Mouse (Mus musculus) kidney, adult 2 months (tissue): ENCODE results near the gene Cep152. TPM values are rescaled to one million over a fixed set of nuclear protein-coding genes. Genes with fewer than 3 reads are reported as not detected.

Experiments
- DNase-seq: peaks from one replicate; pipeline ENCODE4 v3.0.0; 2021
- H3K27ac ChIP-seq: fragments of 200-500 bp; 2 replicates; pipeline ENCODE4 v1.5.1; 2012; ENCODE audit warnings: low read depth, low read length, control low read depth, inconsistent platforms; ENCODE audit not compliant: insufficient read depth
- H3K27me3 ChIP-seq: fragments of 200-500 bp; replicated peaks from 2 replicates; pipeline ENCODE4 v1.6.1; 2012; ENCODE audit warnings: mild to moderate bottlenecking, moderate library complexity, low read length, inconsistent platforms; ENCODE audit not compliant: control insufficient read depth, insufficient read depth
- H3K36me3 ChIP-seq: fragments of 200-500 bp; 2 replicates; pipeline ENCODE4 v1.6.1; 2012; ENCODE audit warnings: mild to moderate bottlenecking, moderate library complexity, low read length, inconsistent platforms; ENCODE audit not compliant: control insufficient read depth, insufficient read depth
- H3K4me1 ChIP-seq: fragments of 200-500 bp; 2 replicates; pipeline ENCODE4 v1.6.1; 2011; ENCODE audit warnings: low read length; ENCODE audit not compliant: control insufficient read depth, insufficient read depth
- H3K4me3 ChIP-seq: fragments of 200-500 bp; 2 replicates; pipeline ENCODE4 v1.5.1; 2011; ENCODE audit warnings: mild to moderate bottlenecking, low read depth, low read length, control low read depth; ENCODE audit not compliant: insufficient read depth
- CTCF ChIP-seq: fragments of 200-500 bp; conservative IDR thresholded peaks from 2 replicates; pipeline ENCODE4 v1.5.1; 2011; ENCODE audit warnings: low read depth, mild to moderate bottlenecking, control low read depth, low read length, moderate library complexity, mixed read lengths; ENCODE audit not compliant: insufficient read depth, insufficient read length
- POLR2A ChIP-seq: fragments of 200-500 bp; IDR thresholded peaks from one replicate; pipeline ENCODE4 v1.6.1; 2011; ENCODE audit warnings: low read depth, low read length, control low read depth
- WGBS: fragments of 180-500 bp; shearing (Covaris S2); methylation state at CpG from one replicate; pipeline ENCODE4 v1.1.7; 2018; 5-methylcytosine and 5-hydroxymethylcytosine counted together
- polyA plus RNA-seq: library from polyadenylated mRNA; depleted of rRNA; stranded (reverse); fragments of >200 nt; gene quantifications from 2 replicates; pipeline ENCODE4 v1.2.3, GENCODE M21; 2012

Cep152 gene
- polyA plus RNA-seq, 1 experiment: 0.77 TPM

- DNase-seq: no peak
- WGBS: 87% methylated on average over 4 of the region's 4 CpGs
- no peaks in the 10 kb centered on the region for H3K27me3 ChIP-seq
- H3K4me1 ChIP-seq: no peaks in the 10 kb centered on the region; the same call in 1 of the 2 replicates
- no peak for TF ChIP-seq CTCF
- TF ChIP-seq POLR2A: no peak
- H3K27ac ChIP-seq: no peak overlapping the region
- H3K4me3 ChIP-seq: no peak overlapping the region
- H3K36me3 ChIP-seq: no peaks in the 10 kb centered on the region
These were observed 41.0 kb upstream of the Cep152 start for GRCm38 (mm10) chr2:125665909-125666308.

GRCm38 (mm10) chr2:125665213-125665612, 40.3 kb upstream of the Cep152 start:
- no peak for TF ChIP-seq CTCF
- TF ChIP-seq POLR2A: no peak
- Histone ChIP-seq H3K4me1 (peaks cover 4% of the 10 kb centered on the region; the same call in 1 of the 2 replicates), H3K27ac (no peak overlapping the region), H3K27me3 (no peaks in the 10 kb centered on the region), H3K4me3 (no peak overlapping the region), H3K36me3 (no peaks in the 10 kb centered on the region)
- DNase-seq: no peak
- 91% methylated on average over 5 of the region's 5 CpGs for WGBS

GRCm38 (mm10) chr2:125662517-125662916, 37.6 kb upstream of the Cep152 start:
- 97% methylated on average over 3 of the region's 3 CpGs for WGBS
- TF ChIP-seq CTCF: no peak
- TF ChIP-seq POLR2A: no peak
- H3K4me3 ChIP-seq: no peak overlapping the region
- no peaks in the 10 kb centered on the region for H3K36me3 ChIP-seq
- H3K27ac ChIP-seq: no peak overlapping the region
- H3K4me1 ChIP-seq: peaks cover 4% of the 10 kb centered on the region; the same call in 1 of the 2 replicates
- no peaks in the 10 kb centered on the region for H3K27me3 ChIP-seq
- DNase-seq: no peak

- Histone ChIP-seq H3K27me3 (no peaks in the 10 kb centered on the region), H3K4me3 (peak overlapping the region; percentile 31; the same call in 1 of the 2 replicates), H3K36me3 (no peaks in the 10 kb centered on the region), H3K27ac (no peak overlapping the region), H3K4me1 (peaks cover 4% of the 10 kb centered on the region; the same call in 1 of the 2 replicates)
- 56% methylated on average over 4 of the region's 4 CpGs for WGBS
- DNase-seq: no peak
- no peak for TF ChIP-seq CTCF
- TF ChIP-seq POLR2A: no peak
These were observed 36.2 kb upstream of the Cep152 start for GRCm38 (mm10) chr2:125661156-125661555.

GRCm38 (mm10) chr2:125660537-125661130, 35.7 kb upstream of the Cep152 start:
- H3K4me3 ChIP-seq: peak overlapping the region; percentile 31
- H3K27ac ChIP-seq: no peak overlapping the region
- no peaks in the 10 kb centered on the region for H3K36me3 ChIP-seq
- WGBS: 23% methylated on average over 20 of the region's 20 CpGs
- H3K27me3 ChIP-seq: no peaks in the 10 kb centered on the region
- peaks cover 4% of the 10 kb centered on the region; the same call in 1 of the 2 replicates for H3K4me1 ChIP-seq
- peak; percentile 12 for DNase-seq
- TF ChIP-seq POLR2A (no peak), CTCF (no peak)

- TF ChIP-seq CTCF: peak; percentile 90
- TF ChIP-seq POLR2A: no peak
- peak; percentile 75 for DNase-seq
- Histone ChIP-seq H3K4me3 (peak overlapping the region; percentile 31; the same call in 1 of the 2 replicates), H3K36me3 (no peaks in the 10 kb centered on the region), H3K27ac (no peak overlapping the region), H3K4me1 (peaks cover 4% of the 10 kb centered on the region; the same call in 1 of the 2 replicates), H3K27me3 (no peaks in the 10 kb centered on the region)
- WGBS: 13% methylated on average over 10 of the region's 10 CpGs
These were observed 35.1 kb upstream of the Cep152 start for GRCm38 (mm10) chr2:125659823-125660536.

GRCm38 (mm10) chr2:125655391-125655790, 30.5 kb upstream of the Cep152 start:
- WGBS: 91% methylated on average over 9 of the region's 9 CpGs
- Histone ChIP-seq H3K4me3 (no peak overlapping the region), H3K27me3 (no peaks in the 10 kb centered on the region), H3K27ac (no peak overlapping the region), H3K4me1 (peaks cover 1% of the 10 kb centered on the region; the same call in 1 of the 2 replicates), H3K36me3 (no peaks in the 10 kb centered on the region)
- TF ChIP-seq POLR2A: no peak
- TF ChIP-seq CTCF: no peak
- no peak for DNase-seq
